Mouse (Mus musculus) hindbrain, postnatal 0 days (tissue): ENCODE results near the gene 1110008P14Rik. TPM values are rescaled to one million over a fixed set of nuclear protein-coding genes. Genes with fewer than 3 reads are reported as not detected.

Experiments
- ATAC-seq: fragments of 200-750 bp; cut with Nextera tagmentation; 2 replicates; pipeline ENCODE4 v1.8.0; 2017; ENCODE audit warnings: mild to moderate bottlenecking, moderate TSS enrichment, moderate library complexity
- DNase-seq: peaks from one replicate; pipeline ENCODE4 v3.0.0-alpha.2; 2015; ENCODE audit warnings: low spot score
- H3K27ac ChIP-seq: fragments of 300-500 bp; sonication (generic); 2 replicates; pipeline ENCODE4 v1.5.1; 2014; ENCODE audit warnings: mild to moderate bottlenecking
- H3K27me3 ChIP-seq: fragments of 300-500 bp; sonication (generic); 2 replicates; pipeline ENCODE4 v1.6.1; 2014; ENCODE audit warnings: low read length, mixed read lengths; ENCODE audit not compliant: insufficient read depth
- H3K36me3 ChIP-seq: fragments of 300-500 bp; sonication (generic); 2 replicates; pipeline ENCODE4 v1.6.1; 2014; ENCODE audit warnings: low read length, mixed read lengths; ENCODE audit not compliant: insufficient read depth
- H3K4me1 ChIP-seq: fragments of 300-500 bp; sonication (generic); 2 replicates; pipeline ENCODE4 v1.6.1; 2014; ENCODE audit warnings: antibody characterized with exemption, low read length, mixed read lengths; ENCODE audit not compliant: insufficient read depth
- H3K4me2 ChIP-seq: fragments of 300-500 bp; sonication (generic); 2 replicates; pipeline ENCODE4 v1.6.1; 2014; ENCODE audit warnings: low read depth, mild to moderate bottlenecking, low read length, moderate library complexity, mixed read lengths
- H3K4me3 ChIP-seq: fragments of 300-500 bp; sonication (generic); 2 replicates; pipeline ENCODE4 v1.5.1; 2014; ENCODE audit warnings: low read length
- H3K9ac ChIP-seq: fragments of 300-500 bp; sonication (generic); replicated peaks from 2 replicates; pipeline ENCODE4 v1.6.1; 2014; ENCODE audit warnings: mild to moderate bottlenecking, low read length, moderate library complexity, mixed read lengths
- H3K9me3 ChIP-seq: fragments of 300-500 bp; sonication (generic); 2 replicates; pipeline ENCODE4 v1.6.1; 2016; ENCODE audit warnings: low read length, mixed read lengths
- CTCF ChIP-seq: IDR thresholded peaks from 2 replicates; pipeline ENCODE4 v1.5.1; 2016; ENCODE audit warnings: antibody characterized with exemption, control low read depth, low read depth
- WGBS: fragments of 180-500 bp; shearing (Covaris S2); extraction: QIAGEN DNeasy Blood & Tissue Kit; methylation state at CpG from one replicate; pipeline ENCODE4 v1.1.7; 2014; 5-methylcytosine and 5-hydroxymethylcytosine counted together
- polyA plus RNA-seq: library from polyadenylated mRNA; unstranded; fragments of >200 nt; fragmentation: Nextera tagmentation; extraction: Ambion mirVana; gene quantifications from 2 replicates; pipeline ENCODE4 v1.2.1, GENCODE M21; 2015
- total RNA-seq: library from RNA; depleted of rRNA; stranded (reverse); fragments of >200 nt; gene quantifications from 2 replicates; pipeline ENCODE4 v1.2.3, GENCODE M21; 2014

The 1110008P14Rik gene
- total and polyA plus RNA-seq, 2 experiments from 2014 or later = 220 to 458 TPM

GRCm38 (mm10) chr2:32425568-32425967, 43.8 kb upstream of the 1110008P14Rik start:
- ATAC-seq = no peak
- no peak overlapping the region for H3K4me3 ChIP-seq
- no peak overlapping the region for H3K9ac ChIP-seq
- no peak overlapping the region for H3K27ac ChIP-seq
- no peaks in the 10 kb centered on the region for H3K27me3 ChIP-seq
- no peak overlapping the region for H3K4me2 ChIP-seq
- H3K4me1 ChIP-seq = peaks cover 37% of the 10 kb centered on the region
- peaks cover 10% of the 10 kb centered on the region for H3K36me3 ChIP-seq
- no peaks in the 10 kb centered on the region for H3K9me3 ChIP-seq
- no peak for DNase-seq
- no peak for TF ChIP-seq CTCF
- WGBS = 63% methylated on average over 5 of the region's 5 CpGs

GRCm38 (mm10) chr2:32424796-32425195, 43.1 kb upstream of the 1110008P14Rik start:
- no peaks in the 10 kb centered on the region for H3K27me3 ChIP-seq
- H3K9me3 ChIP-seq = no peaks in the 10 kb centered on the region
- ATAC-seq = no peak
- WGBS = 47% methylated on average over 3 of the region's 3 CpGs
- H3K9ac ChIP-seq = no peak overlapping the region
- peaks cover 29% of the 10 kb centered on the region for H3K4me1 ChIP-seq
- no peak for TF ChIP-seq CTCF
- H3K27ac ChIP-seq = peak overlapping the region; percentile 70
- no peak for DNase-seq
- peaks cover 18% of the 10 kb centered on the region for H3K36me3 ChIP-seq
- no peak overlapping the region for H3K4me3 ChIP-seq
- peak overlapping the region; percentile 58; the same call in 1 of the 2 replicates for H3K4me2 ChIP-seq

- Histone ChIP-seq H3K27me3 (no peaks in the 10 kb centered on the region), H3K9me3 (no peaks in the 10 kb centered on the region), H3K4me1 (peaks cover 18% of the 10 kb centered on the region; the same call in 1 of the 2 replicates), H3K4me2 (peak overlapping the region; percentile 58), H3K4me3 (peak overlapping the region; percentile 33), H3K9ac (peak overlapping the region; percentile 45), H3K27ac (peak overlapping the region; percentile 70), H3K36me3 (peaks cover 27% of the 10 kb centered on the region)
- peak; percentile 85 for ATAC-seq
- under 1% methylated on average over 14 of the region's 14 CpGs for WGBS
- peak; percentile 22 for TF ChIP-seq CTCF
- peak; percentile 88 for DNase-seq
Observed at GRCm38 (mm10) chr2:32423481-32424331, 42.0 kb upstream of the 1110008P14Rik start.

- ATAC-seq = no peak
Observed at GRCm38 (mm10) chr2:32421851-32422251, 40.1 kb upstream of the 1110008P14Rik start.

GRCm38 (mm10) chr2:32420647-32421046, 38.9 kb upstream of the 1110008P14Rik start:
- Histone ChIP-seq H3K27me3 (no peaks in the 10 kb centered on the region), H3K4me1 (peaks cover 17% of the 10 kb centered on the region; the same call in 1 of the 2 replicates), H3K27ac (no peak overlapping the region), H3K4me2 (no peak overlapping the region), H3K36me3 (peaks cover 57% of the 10 kb centered on the region), H3K9me3 (no peaks in the 10 kb centered on the region), H3K9ac (no peak overlapping the region), H3K4me3 (no peak overlapping the region)
- no peak for DNase-seq
- ATAC-seq = no peak
- WGBS = 84% methylated on average over 6 of the region's 6 CpGs
- no peak for TF ChIP-seq CTCF

More at GRCm38 (mm10) chr2:32421851-32422251, 40.1 kb upstream of the 1110008P14Rik start:
- DNase-seq = no peak
- no peaks in the 10 kb centered on the region for H3K27me3 ChIP-seq
- no peak for TF ChIP-seq CTCF
- no peak overlapping the region for H3K27ac ChIP-seq
- H3K9ac ChIP-seq = no peak overlapping the region
- peaks cover 17% of the 10 kb centered on the region; the same call in 1 of the 2 replicates for H3K4me1 ChIP-seq
- H3K9me3 ChIP-seq = no peaks in the 10 kb centered on the region
- 90% methylated on average over 6 of the region's 6 CpGs for WGBS
- peaks cover 46% of the 10 kb centered on the region for H3K36me3 ChIP-seq
- no peak overlapping the region for H3K4me3 ChIP-seq
- H3K4me2 ChIP-seq = no peak overlapping the region

GRCm38 (mm10) chr2:32420066-32420608, 38.4 kb upstream of the 1110008P14Rik start:
- no peaks in the 10 kb centered on the region for H3K9me3 ChIP-seq
- no peak overlapping the region for H3K4me3 ChIP-seq
- H3K4me2 ChIP-seq = no peak overlapping the region
- peaks cover 17% of the 10 kb centered on the region; the same call in 1 of the 2 replicates for H3K4me1 ChIP-seq
- no peak overlapping the region for H3K9ac ChIP-seq
- WGBS = 88% methylated on average over 12 of the region's 12 CpGs
- no peaks in the 10 kb centered on the region for H3K27me3 ChIP-seq
- TF ChIP-seq CTCF = no peak
- peaks cover 62% of the 10 kb centered on the region for H3K36me3 ChIP-seq
- DNase-seq = no peak
- ATAC-seq = no peak
- no peak overlapping the region for H3K27ac ChIP-seq

- no peak for TF ChIP-seq CTCF
- Histone ChIP-seq H3K27me3 (no peaks in the 10 kb centered on the region), H3K4me2 (no peak overlapping the region), H3K9ac (no peak overlapping the region), H3K27ac (no peak overlapping the region), H3K4me1 (peaks cover 12% of the 10 kb centered on the region; the same call in 1 of the 2 replicates), H3K9me3 (no peaks in the 10 kb centered on the region), H3K4me3 (no peak overlapping the region), H3K36me3 (peaks cover 70% of the 10 kb centered on the region)
- 77% methylated on average over 3 of the region's 3 CpGs for WGBS
- ATAC-seq = no peak
- no peak for DNase-seq
Observed at GRCm38 (mm10) chr2:32419359-32419758, 37.6 kb upstream of the 1110008P14Rik start.
